Mouse (Mus musculus): ENCODE data around the gene Cd86.

Cd86 gene

GRCm38 (mm10) chr16:36602632-36603031, 63.2 kb downstream of the Cd86 start:
- in situ Hi-C loops (cut with MboI), result no loop called here

- in situ Hi-C loops (cut with MboI), result no loop called here
Observed at GRCm38 (mm10) chr16:36598265-36598664, 67.6 kb downstream of the Cd86 start.

GRCm38 (mm10) chr16:36596671-36597410, 69.0 kb downstream of the Cd86 start:
- in situ Hi-C loops (cut with MboI), result no loop called here

GRCm38 (mm10) chr16:36589898-36590297, 76.0 kb downstream of the Cd86 start:
- in situ Hi-C loops (cut with MboI), result no loop called here

- in situ Hi-C loops (cut with MboI), result no loop called here
Observed at GRCm38 (mm10) chr16:36587971-36588370, 77.9 kb downstream of the Cd86 start.

- in situ Hi-C loops (cut with MboI), result no loop called here
Observed at GRCm38 (mm10) chr16:36582073-36582472, 83.8 kb downstream of the Cd86 start.

GRCm38 (mm10) chr16:36571942-36572341, 93.9 kb downstream of the Cd86 start:
- in situ Hi-C loops (cut with MboI), result no loop called here

GRCm38 (mm10) chr16:36561386-36562338, 104.2 kb downstream of the Cd86 start, which contains the start of gene Casr:
Gene Casr, minus strand, starts transcription at chr16:36562141.
- in situ Hi-C loops (cut with MboI), result no loop called here

GRCm38 (mm10) chr16:36559573-36559972, 106.3 kb downstream of the Cd86 start:
- in situ Hi-C loops (cut with MboI), result no loop called here

GRCm38 (mm10) chr16:36555672-36556165, 110.2 kb downstream of the Cd86 start:
- in situ Hi-C loops (cut with MboI), result no loop called here

All from mature B cell (primary cell).